Mouse (Mus musculus) limb, embryonic 12.5 days (tissue): Measurements from ENCODE around the gene Pgm2l1. TPM values are rescaled to one million over a fixed set of nuclear protein-coding genes. Genes with fewer than 3 reads are reported as not detected.
"Not testable (repeated sequence)": the region's sequence is repeated elsewhere in the genome, so short reads cannot be mapped to it uniquely, and the experiment has no call there.

ENCODE experiments used
- ATAC-seq: fragments of 200-750 bp; cut with Nextera tagmentation; 2 replicates; pipeline ENCODE4 v1.8.0; 2017; ENCODE audit warnings: low read depth, moderate TSS enrichment; ENCODE audit not compliant: insufficient number of reproducible peaks, insufficient read depth, low FRiP score, low TSS enrichment
- H3K27ac ChIP-seq: fragments of 300-500 bp; sonication (generic); 2 replicates; pipeline ENCODE4 v1.5.1; 2016; ENCODE audit warnings: mild to moderate bottlenecking, moderate library complexity
- H3K27me3 ChIP-seq: fragments of 300-500 bp; sonication (generic); 2 replicates; pipeline ENCODE4 v1.6.1; 2016; ENCODE audit warnings: mild to moderate bottlenecking, moderate library complexity
- H3K36me3 ChIP-seq: fragments of 300-500 bp; sonication (generic); 2 replicates; pipeline ENCODE4 v1.6.1; 2016; ENCODE audit warnings: mild to moderate bottlenecking, moderate library complexity
- H3K4me1 ChIP-seq: fragments of 300-500 bp; sonication (generic); replicated peaks from 2 replicates; pipeline ENCODE4 v1.6.1; 2016
- H3K4me2 ChIP-seq: fragments of 300-500 bp; sonication (generic); 2 replicates; pipeline ENCODE4 v1.6.1; 2016; ENCODE audit warnings: mild to moderate bottlenecking, moderate library complexity
- H3K4me3 ChIP-seq: fragments of 300-500 bp; sonication (generic); replicated peaks from 2 replicates; pipeline ENCODE4 v1.5.1; 2016; ENCODE audit warnings: mild to moderate bottlenecking
- H3K9ac ChIP-seq: fragments of 300-500 bp; sonication (generic); replicated peaks from 2 replicates; pipeline ENCODE4 v1.6.1; 2016; ENCODE audit warnings: mild to moderate bottlenecking, moderate library complexity
- H3K9me3 ChIP-seq: fragments of 300-500 bp; sonication (generic); 2 replicates; pipeline ENCODE4 v1.6.1; 2016; ENCODE audit warnings: mild to moderate bottlenecking, moderate library complexity
- WGBS: fragments of 180-500 bp; shearing (Covaris S2); methylation state at CpG from one replicate; pipeline ENCODE4 v1.1.7; 2016; 5-methylcytosine and 5-hydroxymethylcytosine counted together
- polyA plus RNA-seq: library from polyadenylated mRNA; unstranded; fragments of >200 nt; fragmentation: Nextera tagmentation; extraction: Ambion mirVana; gene quantifications from 2 replicates; pipeline ENCODE4 v1.2.1, GENCODE M21; 2016

The Pgm2l1 gene
- polyA plus RNA-seq, 1 experiment from 2014 or later: 4.2 TPM

- no peaks in the 10 kb centered on the region for H3K36me3 ChIP-seq
- no peaks in the 10 kb centered on the region for H3K9me3 ChIP-seq
- peaks cover 6% of the 10 kb centered on the region for H3K4me1 ChIP-seq
- H3K4me2 ChIP-seq: no peak overlapping the region
- no peak overlapping the region for H3K9ac ChIP-seq
- no peak for ATAC-seq
- H3K4me3 ChIP-seq: no peak overlapping the region
- WGBS: 95% methylated on average over 1 of the region's 1 CpGs
- no peaks in the 10 kb centered on the region for H3K27me3 ChIP-seq
- no peak overlapping the region for H3K27ac ChIP-seq
These were observed 3.5 kb downstream of the Pgm2l1 start for GRCm38 (mm10) chr7:100230646-100231045.

DNA sequence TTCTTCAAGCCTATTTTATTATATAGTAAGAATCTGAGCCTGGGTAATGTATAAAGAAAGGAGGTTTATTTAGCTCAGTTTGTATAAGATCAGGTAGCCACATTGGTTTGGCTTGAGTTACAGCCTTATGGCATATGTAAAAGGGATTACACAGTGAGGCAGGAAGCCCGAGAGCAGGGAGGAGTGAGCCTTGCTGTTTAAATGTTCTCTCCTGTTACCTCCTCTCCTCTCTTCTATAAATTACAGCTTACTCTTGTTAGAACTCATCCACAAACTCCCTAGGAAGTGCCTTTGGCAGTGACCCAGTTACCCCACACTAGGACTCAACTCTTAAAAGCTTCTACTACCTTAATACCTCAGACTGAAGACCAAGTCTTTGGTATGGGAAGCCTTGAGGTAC, 4.5 kb downstream of the Pgm2l1 start:
- H3K4me3 ChIP-seq: no peak overlapping the region
- H3K36me3 ChIP-seq: no peaks in the 10 kb centered on the region
- H3K27me3 ChIP-seq: no peaks in the 10 kb centered on the region
- H3K9ac ChIP-seq: no peak overlapping the region
- no peak overlapping the region for H3K27ac ChIP-seq
- no peak for ATAC-seq
- no peak overlapping the region for H3K4me2 ChIP-seq
- WGBS: 11% methylated on average over 1 of the region's 1 CpGs
- no peaks in the 10 kb centered on the region for H3K9me3 ChIP-seq
- H3K4me1 ChIP-seq: peaks cover 6% of the 10 kb centered on the region

- H3K27ac ChIP-seq: no peak overlapping the region
- ATAC-seq: no peak
- no peak overlapping the region for H3K9ac ChIP-seq
- no peaks in the 10 kb centered on the region for H3K9me3 ChIP-seq
- no peaks in the 10 kb centered on the region for H3K27me3 ChIP-seq
- peaks cover 2% of the 10 kb centered on the region for H3K4me1 ChIP-seq
- H3K4me2 ChIP-seq: no peak overlapping the region
- no peaks in the 10 kb centered on the region for H3K36me3 ChIP-seq
- no peak overlapping the region for H3K4me3 ChIP-seq
These were observed 6.5 kb downstream of the Pgm2l1 start for GRCm38 (mm10) chr7:100233681-100234080.

- H3K9ac ChIP-seq: no peak overlapping the region
- 69% methylated on average over 7 of the region's 7 CpGs for WGBS
- no peak overlapping the region for H3K27ac ChIP-seq
- ATAC-seq: no peak
- no peaks in the 10 kb centered on the region for H3K9me3 ChIP-seq
- no peak overlapping the region for H3K4me3 ChIP-seq
- no peaks in the 10 kb centered on the region for H3K4me1 ChIP-seq
- no peaks in the 10 kb centered on the region for H3K36me3 ChIP-seq
- H3K27me3 ChIP-seq: no peaks in the 10 kb centered on the region
- no peak overlapping the region for H3K4me2 ChIP-seq
These were observed 7.2 kb downstream of the Pgm2l1 start for GRCm38 (mm10) chr7:100234264-100234885.

DNA sequence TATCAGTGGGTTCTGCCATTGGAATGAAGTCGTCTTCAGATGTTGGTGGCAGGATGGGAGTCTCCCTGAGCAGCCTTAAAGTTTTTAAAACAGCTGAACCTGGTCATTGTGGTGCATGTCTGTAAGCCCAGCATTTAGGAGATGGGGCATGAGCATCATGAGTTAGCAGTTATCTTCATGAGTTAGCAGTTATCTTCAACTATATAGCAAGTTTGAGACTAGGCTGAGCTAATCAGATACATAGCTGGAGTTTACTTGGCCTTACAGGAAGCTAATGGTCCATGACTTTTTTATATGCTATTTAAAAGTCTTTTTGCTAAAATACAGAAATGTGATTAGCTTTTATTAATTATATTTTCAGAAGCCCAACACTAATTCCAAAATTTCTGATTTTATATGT, 11.1 kb downstream of the Pgm2l1 start:
- no peaks in the 10 kb centered on the region for H3K4me1 ChIP-seq
- WGBS: 92% methylated on average over 1 of the region's 1 CpGs
- ATAC-seq: no peak

GRCm38 (mm10) chr7:100240601-100241000, 13.4 kb downstream of the Pgm2l1 start:
- Histone ChIP-seq H3K9ac (no peak overlapping the region), H3K27ac (no peak overlapping the region), H3K4me2 (no peak overlapping the region), H3K36me3 (no peaks in the 10 kb centered on the region), H3K9me3 (no peaks in the 10 kb centered on the region), H3K27me3 (no peaks in the 10 kb centered on the region), H3K4me3 (no peak overlapping the region), H3K4me1 (no peaks in the 10 kb centered on the region)
- no peak for ATAC-seq
- WGBS: 51% methylated on average over 2 of the region's 2 CpGs

More for the DNA sequence above, 11.1 kb downstream of the Pgm2l1 start:
- Histone ChIP-seq H3K9ac (no peak overlapping the region), H3K36me3 (no peaks in the 10 kb centered on the region), H3K27me3 (no peaks in the 10 kb centered on the region), H3K27ac (no peak overlapping the region), H3K4me3 (no peak overlapping the region), H3K9me3 (no peaks in the 10 kb centered on the region), H3K4me2 (no peak overlapping the region)

GRCm38 (mm10) chr7:100243007-100243406, 15.8 kb downstream of the Pgm2l1 start:
- no peak for ATAC-seq
- Histone ChIP-seq H3K9me3 (no peaks in the 10 kb centered on the region), H3K4me1 (no peaks in the 10 kb centered on the region), H3K27me3 (no peaks in the 10 kb centered on the region), H3K4me2 (no peak overlapping the region), H3K27ac (no peak overlapping the region), H3K4me3 (no peak overlapping the region), H3K36me3 (no peaks in the 10 kb centered on the region), H3K9ac (no peak overlapping the region)
- 88% methylated on average over 1 of the region's 1 CpGs for WGBS

GRCm38 (mm10) chr7:100244225-100244624, 17.0 kb downstream of the Pgm2l1 start:
- whole genome bisulfite sequencing: 86% methylated on average over 4 of the region's 4 CpGs
- no peak overlapping the region for H3K27ac ChIP-seq
- H3K27me3 ChIP-seq: no peaks in the 10 kb centered on the region
- ATAC-seq: no peak
- H3K9me3 ChIP-seq: no peaks in the 10 kb centered on the region
- H3K4me2 ChIP-seq: no peak overlapping the region
- H3K9ac ChIP-seq: no peak overlapping the region
- no peaks in the 10 kb centered on the region for H3K4me1 ChIP-seq
- no peaks in the 10 kb centered on the region for H3K36me3 ChIP-seq
- H3K4me3 ChIP-seq: no peak overlapping the region

DNA sequence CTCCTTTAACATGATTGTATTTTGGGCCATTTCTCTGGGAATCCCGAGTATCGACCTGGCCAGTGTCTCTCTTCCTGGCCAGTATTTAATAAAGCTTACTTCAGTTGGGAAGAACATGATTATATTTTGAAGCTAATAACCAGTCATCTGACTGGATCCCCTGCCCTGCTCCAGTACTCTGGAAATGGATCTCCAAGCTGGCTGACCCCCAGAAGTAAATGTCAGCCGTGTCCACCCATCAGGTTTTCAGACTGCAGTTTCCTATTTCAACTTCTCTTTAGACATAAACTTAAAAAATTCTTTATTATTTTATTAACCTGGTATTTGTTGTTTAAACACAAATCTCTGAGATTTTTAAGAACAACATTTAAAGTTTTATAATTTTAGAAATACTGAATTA, 18.0 kb downstream of the Pgm2l1 start:
- H3K27me3 ChIP-seq: no peaks in the 10 kb centered on the region
- no peak overlapping the region for H3K9ac ChIP-seq
- H3K9me3 ChIP-seq: no peaks in the 10 kb centered on the region
- no peaks in the 10 kb centered on the region for H3K4me1 ChIP-seq
- no peak overlapping the region for H3K4me2 ChIP-seq
- no peaks in the 10 kb centered on the region for H3K36me3 ChIP-seq
- no peak for ATAC-seq
- WGBS: 85% methylated on average over 3 of the region's 3 CpGs
- no peak overlapping the region for H3K4me3 ChIP-seq
- H3K27ac ChIP-seq: no peak overlapping the region

DNA sequence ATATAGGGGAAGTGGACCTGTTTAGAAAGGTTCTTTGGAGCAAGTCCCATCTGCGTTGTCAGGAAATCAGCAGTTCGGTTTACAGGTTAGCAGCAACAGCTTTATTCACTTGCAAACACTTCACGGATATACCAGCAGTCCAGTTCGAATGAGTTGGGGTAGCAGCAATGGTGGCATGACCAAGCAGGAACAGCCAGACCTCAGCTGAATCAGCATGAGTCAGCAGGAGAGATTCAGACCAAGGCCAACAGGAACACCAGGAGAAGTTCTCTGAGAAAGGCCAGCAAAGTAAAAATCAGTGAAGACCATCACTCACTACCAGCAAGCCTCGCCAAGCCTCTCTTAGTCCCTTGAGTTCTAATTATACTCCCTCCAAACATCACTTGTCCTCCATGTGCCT, 23.5 kb downstream of the Pgm2l1 start:
- no peak overlapping the region for H3K4me3 ChIP-seq
- no peaks in the 10 kb centered on the region for H3K27me3 ChIP-seq
- H3K9me3 ChIP-seq: no peaks in the 10 kb centered on the region
- no peak for ATAC-seq
- H3K4me1 ChIP-seq: no peaks in the 10 kb centered on the region
- no peak overlapping the region for H3K4me2 ChIP-seq
- H3K36me3 ChIP-seq: peaks cover 25% of the 10 kb centered on the region
- H3K27ac ChIP-seq: no peak overlapping the region
- WGBS: 93% methylated on average over 5 of the region's 5 CpGs
- H3K9ac ChIP-seq: no peak overlapping the region

DNA sequence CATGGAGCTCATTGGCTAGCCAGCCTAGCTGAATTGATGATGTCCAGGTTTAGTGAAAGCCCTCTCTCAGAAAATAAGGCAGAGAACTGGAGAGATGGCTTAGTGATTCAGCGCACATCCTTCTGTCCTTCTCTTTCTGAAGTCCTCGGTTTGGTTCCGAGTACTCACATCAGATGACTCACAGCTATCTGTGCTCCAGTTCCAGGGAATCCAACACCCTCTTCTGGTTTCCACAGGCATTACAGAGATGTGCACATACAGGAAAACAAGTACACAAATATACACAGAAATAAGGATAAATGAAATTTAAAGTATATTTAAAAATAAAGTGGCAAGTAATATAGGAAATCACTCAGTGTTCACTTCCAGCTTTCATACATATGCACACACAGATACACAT, 35.2 kb downstream of the Pgm2l1 start:
- H3K27ac ChIP-seq: no peak overlapping the region
- no peak for ATAC-seq
- H3K4me3 ChIP-seq: no peak overlapping the region

DNA sequence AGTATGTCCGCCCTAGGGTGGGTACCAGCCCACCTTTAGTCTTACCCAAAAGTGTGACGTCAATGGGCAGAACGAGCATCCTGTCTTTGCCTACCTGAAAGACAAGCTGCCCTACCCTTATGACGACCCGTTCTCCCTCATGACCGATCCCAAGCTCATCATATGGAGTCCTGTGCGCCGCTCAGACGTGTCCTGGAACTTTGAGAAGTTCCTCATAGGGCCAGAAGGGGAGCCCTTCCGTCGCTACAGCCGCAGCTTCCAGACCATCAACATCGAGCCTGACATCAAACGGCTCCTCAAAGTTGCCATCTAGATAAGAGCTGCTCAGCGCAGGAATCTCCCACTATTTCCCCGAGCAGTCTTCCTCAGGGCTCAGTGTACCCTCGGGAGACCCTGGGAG, 37.7 kb downstream of the Pgm2l1 start:
- peaks cover 30% of the 10 kb centered on the region for H3K36me3 ChIP-seq
- H3K4me1 ChIP-seq, ATAC-seq, H3K4me3 ChIP-seq, H3K9ac ChIP-seq, H3K27ac ChIP-seq, H3K4me2 ChIP-seq, H3K9me3 ChIP-seq, H3K27me3 ChIP-seq: not testable (repeated sequence)
- WGBS: 52% methylated on average over 17 of the region's 17 CpGs

More for the DNA sequence above, 35.2 kb downstream of the Pgm2l1 start:
- Histone ChIP-seq H3K36me3 (peaks cover 23% of the 10 kb centered on the region), H3K27me3 (no peaks in the 10 kb centered on the region), H3K4me2 (no peak overlapping the region), H3K4me1 (no peaks in the 10 kb centered on the region), H3K9me3 (no peaks in the 10 kb centered on the region), H3K9ac (no peak overlapping the region)
- 85% methylated on average over 3 of the region's 3 CpGs for WGBS
